Mouse (Mus musculus) right cerebral cortex, postnatal 10 days (tissue): ENCODE data around the gene Prkar1a.

ENCODE experiments used
- DNase-seq, 2 experiments: peaks; one replicate each; pipeline ENCODE4 v3.0.0; 2021; ENCODE audit warnings: low spot score in 2 of 2

Prkar1a gene

DNA sequence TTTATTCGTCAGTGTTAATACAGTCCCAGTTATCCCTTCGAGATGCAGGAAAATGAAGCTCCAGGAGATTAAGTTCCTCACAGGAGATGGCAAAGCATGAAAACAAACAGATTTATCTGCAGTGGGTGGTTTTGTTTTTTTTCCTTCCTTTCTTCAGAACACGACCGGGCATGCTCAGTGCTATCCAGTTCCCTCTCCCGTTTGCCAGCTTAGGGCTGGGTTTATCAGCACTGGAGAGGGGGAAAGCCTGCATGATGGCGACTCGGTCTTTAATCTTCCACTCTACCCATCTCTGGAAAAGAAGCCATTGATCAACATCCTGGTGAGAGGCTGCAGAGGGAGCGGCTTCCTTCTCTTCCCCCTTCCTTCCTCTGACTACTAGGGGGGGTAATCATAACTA lies at the start of gene Prkar1a:
TSS of gene Prkar1a (plus strand) at position 200 of the 400 bp plus-strand sequence.
- peak; percentile 45 to 53 for DNase-seq

DNA sequence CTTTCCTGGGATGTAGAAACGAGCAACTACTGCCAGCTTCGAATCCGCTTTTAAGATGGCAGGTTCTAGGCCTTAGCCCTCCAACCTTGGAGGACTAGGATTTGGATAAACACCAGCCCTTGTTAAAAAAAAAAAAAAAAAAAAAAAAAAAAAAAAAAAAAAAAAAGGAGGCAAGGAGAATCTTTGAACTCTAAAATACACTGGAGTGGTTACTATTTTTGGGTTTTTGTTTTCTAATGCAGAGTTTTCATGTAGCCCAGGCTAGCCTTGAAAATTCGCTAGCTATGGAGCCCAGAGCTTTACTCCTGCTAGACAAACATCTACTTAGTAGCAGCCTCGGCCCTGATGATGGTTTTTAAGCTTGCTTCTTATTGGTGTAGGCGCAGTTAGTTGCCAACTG lies 41.6 kb upstream of the Prkar1a start:
- no peak for DNase-seq

DNA sequence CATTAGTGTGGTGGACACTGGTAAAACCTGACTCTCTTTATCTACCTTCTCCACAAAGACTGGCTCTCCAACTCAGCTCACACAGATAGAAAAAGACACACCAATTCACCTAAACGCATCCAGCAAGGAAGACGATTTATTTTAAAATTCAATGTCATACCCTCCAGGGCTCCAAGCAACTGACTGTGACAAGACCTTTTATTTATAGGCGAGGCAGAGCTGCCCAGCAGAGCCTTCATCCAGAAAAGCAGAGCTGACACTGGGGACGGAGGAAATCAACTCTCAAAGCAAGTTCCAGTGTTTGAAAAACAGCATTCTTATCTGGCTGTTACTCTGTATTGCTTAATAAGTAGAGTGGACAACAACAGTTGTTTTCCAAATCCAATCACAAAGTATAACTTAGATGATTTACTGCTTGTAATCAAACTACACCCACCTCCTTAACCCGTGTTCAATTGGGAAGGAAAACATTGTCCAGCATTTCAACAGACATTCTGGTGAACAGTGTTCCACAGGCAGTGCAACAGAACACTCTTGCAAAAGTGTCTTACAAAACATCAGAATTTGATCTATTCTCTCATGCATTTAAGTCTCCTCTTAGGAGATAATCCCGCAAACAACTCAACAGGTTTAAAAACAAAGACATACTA lies 40.1 kb upstream of the Prkar1a start:
- no peak for DNase-seq

DNA sequence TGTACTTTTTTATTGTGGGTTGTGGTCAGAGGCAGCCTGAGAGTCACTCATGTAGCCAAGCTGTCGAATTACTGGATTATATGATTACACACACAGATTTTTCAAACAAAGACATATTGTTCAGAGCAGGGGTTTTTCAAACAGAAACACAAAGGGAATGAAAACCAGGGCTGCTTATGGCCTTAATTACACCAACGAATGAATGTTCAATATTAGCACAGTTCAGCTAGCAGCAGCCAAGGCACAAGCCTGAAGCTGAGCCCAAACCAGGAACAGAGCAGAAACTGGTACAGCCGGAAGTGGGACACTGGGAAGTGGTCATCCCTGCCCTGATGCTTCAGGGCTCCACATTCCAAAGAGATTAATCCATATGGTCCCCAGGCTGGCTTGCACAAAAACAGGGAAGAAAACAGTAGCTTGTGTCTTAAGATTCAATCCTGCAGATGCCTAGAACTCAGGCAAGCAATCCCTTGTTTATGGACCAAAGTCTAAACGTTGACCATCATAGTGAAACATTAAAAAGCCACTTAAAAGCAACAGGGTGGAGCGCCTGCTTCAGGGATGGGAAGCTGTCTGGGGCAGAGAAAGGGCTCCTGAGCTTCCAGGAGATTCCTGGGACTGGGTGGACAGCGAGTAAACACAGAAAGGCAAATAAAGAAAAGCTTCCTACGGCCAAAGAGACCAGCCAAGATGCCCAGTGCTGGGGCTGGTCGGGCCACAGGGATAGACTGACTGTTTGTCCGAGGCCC lies 39.0 kb upstream of the Prkar1a start:
- peak in 1 of 2 experiments; percentile 41 for DNase-seq

DNA sequence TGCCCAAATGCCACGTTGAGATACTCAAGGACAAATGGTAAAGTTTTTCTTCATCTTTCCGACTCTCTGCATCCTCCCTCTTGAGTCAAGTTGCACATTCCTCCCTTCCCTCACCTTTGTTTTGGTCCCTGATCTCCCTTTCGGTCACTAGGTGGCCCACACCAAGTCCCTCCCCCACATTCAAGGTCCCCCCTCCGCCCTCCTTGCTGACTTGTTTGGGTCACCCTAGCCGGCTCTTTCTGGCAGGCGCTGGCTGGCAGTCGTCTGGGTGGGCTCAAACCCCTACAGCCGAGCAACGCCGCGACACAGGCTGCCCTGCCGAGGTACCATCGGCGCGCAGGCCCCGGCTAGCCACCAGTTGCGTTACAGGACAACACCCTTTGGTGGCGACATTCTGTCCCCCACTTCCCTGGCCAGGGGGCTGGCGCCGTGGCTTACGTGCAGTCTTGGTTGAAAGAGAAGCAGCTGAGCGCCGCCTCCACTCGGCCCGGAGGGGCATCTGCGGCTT lies 38.4 kb upstream of the Prkar1a start:
- no peak for DNase-seq

GRCm38 (mm10) chr11:109611303-109612149 lies 37.7 kb upstream of the Prkar1a start, which contains the start of gene Wipi1:
Gene Wipi1 (minus strand): TSS chr11:109611967.
- peak; percentile 98 to 99 for DNase-seq

GRCm38 (mm10) chr11:109612871-109613529 lies 36.2 kb upstream of the Prkar1a start:
- no peak for DNase-seq

GRCm38 (mm10) chr11:109615286-109615685 lies 33.9 kb upstream of the Prkar1a start:
- no peak for DNase-seq

DNA sequence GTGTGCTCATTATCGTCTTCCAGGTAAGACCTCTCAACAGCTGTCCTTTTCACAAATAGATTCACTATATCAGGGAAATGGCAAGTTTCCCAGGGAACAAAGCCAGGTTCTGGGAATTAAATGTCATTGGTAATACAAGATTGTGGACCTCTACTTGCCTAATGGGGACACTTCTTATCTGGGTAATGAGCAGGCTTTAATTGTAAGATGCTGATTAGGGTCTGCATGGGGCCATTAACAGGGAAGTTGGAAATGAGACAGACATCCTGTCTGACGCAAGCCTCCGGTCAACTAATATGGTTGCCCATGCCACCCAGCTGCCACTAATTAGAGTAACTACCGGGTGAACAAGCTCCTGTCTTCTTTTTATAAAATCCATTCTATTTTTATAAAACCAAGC lies 32.9 kb upstream of the Prkar1a start:
- DNase-seq: no peak

GRCm38 (mm10) chr11:109616766-109617165 lies 32.4 kb upstream of the Prkar1a start:
- DNase-seq: no peak

DNA sequence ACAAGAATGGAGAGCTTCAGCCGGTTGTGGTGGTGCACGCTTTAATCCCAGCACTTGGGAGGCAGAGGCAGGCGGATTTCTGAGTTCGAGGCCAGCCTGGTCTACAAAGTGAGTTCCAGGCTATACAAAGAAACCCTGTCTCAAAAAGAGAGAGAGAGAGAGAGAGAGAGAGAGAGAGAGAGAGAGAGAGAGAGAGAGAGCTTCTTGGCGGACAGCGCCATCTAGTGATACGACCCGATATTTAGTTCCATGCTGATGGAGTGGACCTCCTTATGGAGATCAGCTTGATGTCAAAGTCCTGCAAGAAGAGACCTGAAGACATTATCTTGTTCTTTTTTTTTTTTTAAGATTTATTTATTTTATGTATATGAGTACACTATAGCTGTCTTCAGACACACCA lies 30.1 kb upstream of the Prkar1a start:
- DNase-seq: peak in 1 of 2 experiments; percentile 42

DNA sequence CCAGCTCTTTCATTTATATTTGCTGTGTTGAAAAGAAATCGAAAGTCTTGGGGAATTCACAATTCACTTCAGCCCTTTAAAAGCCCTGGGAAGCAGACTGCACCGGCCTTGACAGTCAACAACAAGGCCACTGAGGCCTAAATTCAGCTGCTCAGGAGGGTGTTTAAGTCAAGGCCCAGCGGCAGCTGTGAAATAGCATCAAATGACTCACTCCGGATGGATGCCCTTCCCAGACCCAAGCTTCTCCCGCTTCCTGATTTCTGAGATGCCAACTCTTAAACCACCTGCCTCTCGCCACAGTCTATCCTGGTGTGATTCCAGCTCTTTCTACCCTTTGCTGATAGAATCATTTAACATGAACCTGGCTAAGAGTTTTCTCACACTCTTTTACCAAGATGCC lies 28.8 kb upstream of the Prkar1a start:
- no peak for DNase-seq

GRCm38 (mm10) chr11:109621183-109621582 lies 28.0 kb upstream of the Prkar1a start:
- DNase-seq: peak; percentile 68 to 80

DNA sequence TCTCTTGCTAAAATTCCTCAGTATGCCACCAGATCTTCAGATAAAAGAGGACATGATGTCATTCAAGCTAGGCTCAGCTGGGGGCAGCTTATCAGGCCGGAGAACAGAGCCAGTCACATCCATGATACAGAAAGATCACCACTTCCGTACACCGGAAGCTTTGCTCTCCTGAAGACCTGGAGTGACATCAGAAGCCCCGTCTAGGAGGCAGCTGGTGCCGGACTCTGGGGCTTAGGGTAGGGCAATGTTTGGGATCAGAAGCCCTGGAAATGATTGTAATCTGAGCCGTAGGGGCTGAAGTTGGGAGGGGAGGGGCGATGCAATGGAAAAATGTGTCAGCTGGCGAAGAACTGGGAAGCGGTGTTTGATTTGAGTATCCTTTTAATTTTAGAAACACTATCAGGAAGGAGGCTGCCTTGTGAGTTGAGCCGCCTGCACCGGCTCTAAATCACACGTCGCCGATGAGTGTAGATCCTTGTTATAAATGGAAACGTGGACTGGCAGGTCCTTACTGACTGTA lies 26.6 kb upstream of the Prkar1a start:
- no peak for DNase-seq

- DNase-seq: no peak
These were observed 26.0 kb upstream of the Prkar1a start for GRCm38 (mm10) chr11:109623238-109623637.

DNA sequence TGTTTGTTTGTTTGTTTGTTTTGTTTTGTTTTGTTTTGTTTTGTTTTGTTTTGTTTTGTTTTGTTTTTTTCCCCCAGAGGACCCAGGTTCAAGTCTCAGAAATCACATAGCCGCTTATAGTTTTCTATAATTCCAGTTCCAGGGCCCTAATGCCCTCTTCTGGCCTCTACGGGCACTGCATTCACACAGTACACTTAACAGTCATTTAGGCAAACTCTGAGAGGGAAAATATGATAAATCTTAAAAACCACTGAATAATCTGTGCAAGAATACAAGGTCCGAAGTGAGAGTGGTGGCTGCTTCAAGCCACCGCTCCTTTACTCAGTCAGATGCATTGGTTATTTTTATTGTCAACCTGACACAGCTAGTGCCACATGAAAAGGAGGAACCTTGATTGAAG lies 21.6 kb upstream of the Prkar1a start:
- no peak for DNase-seq

GRCm38 (mm10) chr11:109628099-109628498 lies 21.1 kb upstream of the Prkar1a start:
- DNase-seq: no peak

GRCm38 (mm10) chr11:109629021-109629521 lies 20.1 kb upstream of the Prkar1a start:
- peak in 1 of 2 experiments; percentile 41 for DNase-seq

DNA sequence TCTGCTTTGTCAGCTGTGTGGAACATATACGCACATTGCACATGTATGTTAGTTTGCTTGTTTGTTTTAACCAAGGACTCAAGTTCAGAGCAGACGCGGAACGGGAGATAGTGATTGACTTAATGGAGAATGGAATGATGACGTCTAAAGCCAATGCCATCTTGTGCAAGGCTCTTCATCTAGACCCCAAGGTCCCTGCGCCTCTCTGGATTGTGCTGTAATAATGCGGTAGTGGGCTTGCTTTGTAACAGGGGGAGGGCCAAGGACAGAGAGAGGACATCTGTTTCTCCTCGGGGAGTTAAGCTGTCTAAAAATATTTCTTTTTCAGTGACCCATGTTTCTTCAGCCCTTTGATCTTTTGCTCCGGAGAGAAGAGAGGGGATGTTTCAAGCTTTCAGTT lies 14.3 kb upstream of the Prkar1a start:
- no peak for DNase-seq

DNA sequence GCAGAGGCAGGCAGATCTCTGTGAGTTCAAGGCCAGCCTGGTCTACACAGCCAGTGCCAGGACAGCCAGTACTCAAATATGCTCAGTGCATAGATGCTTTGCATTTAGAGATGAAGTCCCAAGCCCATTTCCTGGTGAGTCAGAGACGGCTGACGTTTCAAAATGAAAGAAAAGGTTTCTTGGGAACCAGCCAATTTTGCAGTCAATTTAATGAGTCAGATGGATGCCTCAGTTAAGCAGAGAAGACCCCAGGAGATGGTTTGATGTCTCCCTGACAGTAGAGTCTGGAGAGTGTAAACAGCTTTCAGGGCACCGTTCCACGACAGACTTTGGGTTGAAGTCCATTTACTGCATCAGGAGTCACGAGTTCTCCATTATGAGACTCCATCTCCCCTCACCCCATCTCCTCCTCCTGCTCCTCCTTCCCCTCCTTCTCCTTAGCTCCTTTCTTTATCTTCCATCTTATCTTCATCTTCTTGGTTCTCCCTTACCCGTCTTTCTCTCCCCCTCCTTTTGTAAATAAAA lies 13.3 kb upstream of the Prkar1a start:
- DNase-seq: no peak
